Mouse (Mus musculus): Measurements from ENCODE around the gene Acbd6. TPM values are rescaled to one million over a fixed set of nuclear protein-coding genes. Genes with fewer than 3 reads are reported as not detected.

The Acbd6 gene
- polyA plus RNA-seq (2016; fragmentation: Nextera tagmentation; extraction: Ambion mirVana): 82.1 and 83.5 TPM in 2 replicates

DNA sequence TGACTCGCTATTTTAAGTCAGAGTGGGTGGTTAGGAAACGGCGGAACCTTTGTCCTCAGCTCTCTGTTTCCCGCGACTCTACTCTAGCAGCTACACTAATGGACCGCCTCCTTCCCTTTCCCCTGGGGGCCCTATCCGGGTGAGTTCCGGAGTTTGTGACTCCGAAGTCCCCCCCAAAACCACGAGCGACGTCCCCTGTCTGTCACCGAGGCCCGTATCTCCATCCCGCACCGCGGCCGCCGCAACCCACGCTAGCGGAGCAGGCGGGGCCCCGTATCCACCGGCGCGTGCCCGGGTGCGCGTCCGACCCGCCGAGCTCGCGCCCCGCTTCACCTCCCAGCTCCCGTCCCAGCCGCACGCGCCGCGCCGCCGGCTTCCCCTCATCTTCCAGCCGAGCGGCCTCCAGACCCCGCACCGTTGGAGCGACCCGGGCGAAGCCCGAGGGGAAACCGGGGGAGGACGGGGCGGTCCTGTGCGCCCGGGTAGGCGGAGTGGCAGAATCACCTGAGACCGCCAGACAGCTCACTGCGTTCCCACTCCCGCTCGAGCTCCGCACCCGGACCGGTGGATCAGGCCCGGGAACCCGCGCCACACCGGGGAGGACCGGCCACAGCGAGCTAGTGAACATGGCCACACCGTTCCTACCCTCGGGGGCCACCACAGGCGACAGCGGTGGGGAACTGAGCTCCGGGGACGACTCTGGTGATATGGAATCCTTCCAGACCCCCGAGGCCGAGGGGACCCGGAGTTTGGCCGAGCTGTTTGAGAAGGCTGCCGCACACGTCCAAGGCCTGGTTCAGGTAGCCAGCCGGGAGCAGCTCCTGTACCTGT, at the start of gene Acbd6:
Gene Acbd6, plus strand, starts transcription at position 109 of the 831 bp plus-strand sequence.
- Histone ChIP-seq H3K27ac (replicated peaks) (peak within 1 kb of the TSS; percentile 71), H3K27me3 (no peaks in the 10 kb centered on the region), H3K36me3 (no peaks in the 10 kb centered on the region), H3K4me2 (replicated peaks) (peak within 1 kb of the TSS; percentile 84), H3K9ac (replicated peaks) (peak within 1 kb of the TSS; percentile 84), H3K9me3 (0 out of 2 replicates have a peak, but pooled peaks cover 4% of the 10 kb centered on the region), H3K4me1 (peaks cover 18% of the 10 kb centered on the region), H3K4me3 (peak within 1 kb of the TSS; percentile 71)
- under 1% methylated on average over 83 of the region's 83 CpGs for WGBS
- ATAC-seq (ENCODE audit: low FRiP score, low read depth): peak; percentile 86

- H3K27ac ChIP-seq (replicated peaks): no peak overlapping the region
- H3K9ac ChIP-seq (replicated peaks): no peak overlapping the region
- no peak overlapping the region for H3K4me2 ChIP-seq (replicated peaks)
- no peaks in the 10 kb centered on the region for H3K9me3 ChIP-seq
- no peaks in the 10 kb centered on the region for H3K36me3 ChIP-seq
- H3K4me1 ChIP-seq: peaks cover 2% of the 10 kb centered on the region; the same call in 1 of the 2 replicates
- no peaks in the 10 kb centered on the region for H3K27me3 ChIP-seq
- H3K4me3 ChIP-seq: no peak overlapping the region
- 81% methylated on average over 10 of the region's 10 CpGs for WGBS
- ATAC-seq (ENCODE audit: low FRiP score, low read depth): no peak
Observed at GRCm38 (mm10) chr1:155510263-155510662, 47.7 kb upstream of the Acbd6 start.

DNA sequence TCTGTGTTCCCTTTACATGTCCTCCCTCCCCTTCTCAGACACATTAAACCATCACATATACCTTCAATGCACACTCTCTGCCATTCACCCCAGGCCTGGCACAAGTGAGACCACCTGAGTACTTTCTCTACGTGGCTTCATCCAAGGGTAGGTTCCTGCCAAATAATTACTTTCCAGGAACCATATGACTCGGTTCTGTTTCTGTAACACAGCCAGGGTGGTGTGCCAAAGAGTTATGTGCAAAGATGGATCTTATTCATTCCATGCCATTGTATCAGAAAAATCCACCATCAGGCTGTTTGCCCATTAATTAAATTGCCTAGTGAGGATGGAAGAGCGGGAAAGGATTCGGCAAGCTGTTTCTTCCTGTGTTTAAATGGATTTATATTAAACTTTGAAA, 42.1 kb upstream of the Acbd6 start:
- no peak overlapping the region for H3K4me3 ChIP-seq
- no peak overlapping the region for H3K27ac ChIP-seq (replicated peaks)
- no peak overlapping the region for H3K9ac ChIP-seq (replicated peaks)
- ATAC-seq (ENCODE audit: low FRiP score, low read depth): no peak
- 92% methylated on average over 4 of the region's 4 CpGs for WGBS
- H3K9me3 ChIP-seq: peaks cover 7% of the 10 kb centered on the region; the same call in 1 of the 2 replicates
- no peaks in the 10 kb centered on the region for H3K27me3 ChIP-seq
- H3K4me2 ChIP-seq (replicated peaks): no peak overlapping the region
- 0 out of 2 replicates have a peak, but pooled peaks cover 3% of the 10 kb centered on the region for H3K4me1 ChIP-seq
- H3K36me3 ChIP-seq: no peaks in the 10 kb centered on the region

- Histone ChIP-seq H3K4me1 (0 out of 2 replicates have a peak, but pooled peaks cover 3% of the 10 kb centered on the region), H3K27me3 (no peaks in the 10 kb centered on the region), H3K27ac (replicated peaks) (no peak overlapping the region), H3K9ac (replicated peaks) (no peak overlapping the region), H3K36me3 (no peaks in the 10 kb centered on the region), H3K4me3 (no peak overlapping the region), H3K9me3 (peaks cover 7% of the 10 kb centered on the region; the same call in 1 of the 2 replicates), H3K4me2 (replicated peaks) (no peak overlapping the region)
- no peak for ATAC-seq (ENCODE audit: low FRiP score, low read depth)
- WGBS: 38% methylated on average over 7 of the region's 7 CpGs
Observed at GRCm38 (mm10) chr1:155516594-155516993, 41.3 kb upstream of the Acbd6 start.

- no peak overlapping the region for H3K9ac ChIP-seq (replicated peaks)
- no peak overlapping the region for H3K4me2 ChIP-seq (replicated peaks)
- H3K27ac ChIP-seq (replicated peaks): 0 out of 2 replicates have a peak overlapping the region, but pooled peaks have one; percentile 15
- no peak overlapping the region for H3K4me3 ChIP-seq
- H3K36me3 ChIP-seq: no peaks in the 10 kb centered on the region
- 35% methylated on average over 5 of the region's 5 CpGs for WGBS
- H3K27me3 ChIP-seq: no peaks in the 10 kb centered on the region
- no peak for ATAC-seq (ENCODE audit: low FRiP score, low read depth)
- H3K4me1 ChIP-seq: 0 out of 2 replicates have a peak, but pooled peaks cover 3% of the 10 kb centered on the region
- peaks cover 7% of the 10 kb centered on the region; the same call in 1 of the 2 replicates for H3K9me3 ChIP-seq
Observed at GRCm38 (mm10) chr1:155517060-155517459, 40.9 kb upstream of the Acbd6 start.

GRCm38 (mm10) chr1:155520285-155520684, 37.6 kb upstream of the Acbd6 start:
- Histone ChIP-seq H3K4me2 (replicated peaks) (no peak overlapping the region), H3K36me3 (no peaks in the 10 kb centered on the region), H3K27ac (replicated peaks) (no peak overlapping the region), H3K9ac (replicated peaks) (no peak overlapping the region), H3K4me3 (no peak overlapping the region), H3K9me3 (peaks cover 7% of the 10 kb centered on the region; the same call in 1 of the 2 replicates), H3K4me1 (0 out of 2 replicates have a peak, but pooled peaks cover 3% of the 10 kb centered on the region), H3K27me3 (no peaks in the 10 kb centered on the region)
- WGBS: 94% methylated on average over 4 of the region's 4 CpGs
- no peak for ATAC-seq (ENCODE audit: low FRiP score, low read depth)

- Histone ChIP-seq H3K9ac (replicated peaks) (no peak overlapping the region), H3K27ac (replicated peaks) (no peak overlapping the region), H3K9me3 (peaks cover 7% of the 10 kb centered on the region; the same call in 1 of the 2 replicates), H3K4me2 (replicated peaks) (no peak overlapping the region), H3K4me3 (no peak overlapping the region), H3K36me3 (no peaks in the 10 kb centered on the region), H3K27me3 (peaks cover 4% of the 10 kb centered on the region; the same call in 1 of the 2 replicates), H3K4me1 (peaks cover 9% of the 10 kb centered on the region)
- 94% methylated on average over 4 of the region's 4 CpGs for WGBS
- no peak for ATAC-seq (ENCODE audit: low FRiP score, low read depth)
Observed at GRCm38 (mm10) chr1:155522493-155522892, 35.4 kb upstream of the Acbd6 start.

- no peaks in the 10 kb centered on the region for H3K9me3 ChIP-seq
- no peak overlapping the region for H3K9ac ChIP-seq (replicated peaks)
- WGBS: 58% methylated on average over 5 of the region's 5 CpGs
- no peak for ATAC-seq (ENCODE audit: low FRiP score, low read depth)
- H3K27me3 ChIP-seq: peaks cover 15% of the 10 kb centered on the region
- H3K4me1 ChIP-seq: peaks cover 43% of the 10 kb centered on the region
- H3K4me3 ChIP-seq: no peak overlapping the region
- no peaks in the 10 kb centered on the region for H3K36me3 ChIP-seq
- H3K4me2 ChIP-seq (replicated peaks): no peak overlapping the region
- no peak overlapping the region for H3K27ac ChIP-seq (replicated peaks)
Observed at GRCm38 (mm10) chr1:155526176-155526575, 31.7 kb upstream of the Acbd6 start.

DNA sequence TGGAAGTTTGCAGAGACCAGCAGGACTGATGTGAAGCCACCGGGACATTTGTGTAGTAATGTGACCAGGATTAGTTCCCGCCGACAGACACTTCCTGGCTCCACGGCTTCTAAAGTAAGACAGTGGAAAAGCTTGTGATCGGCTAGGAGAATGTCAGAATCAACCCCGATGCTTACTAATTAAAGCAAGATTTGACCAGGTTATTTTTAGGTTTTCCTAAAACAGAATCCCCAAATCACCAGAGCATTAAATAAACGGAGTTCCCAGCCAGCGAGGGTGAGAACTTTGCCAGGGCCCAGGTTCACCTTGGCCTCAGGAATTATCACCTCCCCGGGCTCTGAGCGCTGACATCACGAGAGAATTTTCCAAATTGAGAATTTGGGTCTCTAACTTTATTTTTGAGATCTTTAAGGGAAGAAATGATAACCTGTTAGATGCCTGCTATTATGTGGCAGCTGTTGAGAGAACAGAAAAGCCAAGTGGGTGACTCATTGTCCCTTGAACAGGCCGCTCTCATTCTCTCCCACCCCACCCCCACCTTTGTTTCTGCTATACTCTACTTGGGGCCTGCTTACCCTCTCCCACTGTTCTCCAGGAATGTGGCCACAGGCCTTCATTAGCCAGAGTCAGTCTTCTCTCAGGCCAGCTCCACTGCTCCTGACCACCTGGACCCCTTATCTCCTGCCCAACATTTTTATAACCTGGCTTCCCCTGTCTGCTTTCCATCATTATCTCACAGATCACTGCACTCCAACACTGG, 30.7 kb upstream of the Acbd6 start:
- 20% methylated on average over 12 of the region's 12 CpGs for WGBS
- Histone ChIP-seq H3K4me1 (peaks cover 49% of the 10 kb centered on the region), H3K9ac (replicated peaks) (no peak overlapping the region), H3K27ac (replicated peaks) (no peak overlapping the region), H3K9me3 (no peaks in the 10 kb centered on the region), H3K4me3 (no peak overlapping the region), H3K36me3 (no peaks in the 10 kb centered on the region), H3K4me2 (replicated peaks) (no peak overlapping the region), H3K27me3 (peaks cover 15% of the 10 kb centered on the region)
- no peak for ATAC-seq (ENCODE audit: low FRiP score, low read depth)

- Histone ChIP-seq H3K4me1 (peaks cover 49% of the 10 kb centered on the region), H3K4me3 (no peak overlapping the region), H3K36me3 (no peaks in the 10 kb centered on the region), H3K9me3 (no peaks in the 10 kb centered on the region), H3K4me2 (replicated peaks) (no peak overlapping the region), H3K27ac (replicated peaks) (no peak overlapping the region), H3K27me3 (peaks cover 15% of the 10 kb centered on the region), H3K9ac (replicated peaks) (no peak overlapping the region)
- WGBS: 13% methylated on average over 8 of the region's 8 CpGs
- ATAC-seq (ENCODE audit: low FRiP score, low read depth): no peak
Observed at GRCm38 (mm10) chr1:155527787-155528158, 30.1 kb upstream of the Acbd6 start.

- no peak for ATAC-seq (ENCODE audit: low FRiP score, low read depth)
- no peaks in the 10 kb centered on the region for H3K9me3 ChIP-seq
- H3K4me3 ChIP-seq: no peak overlapping the region
- H3K4me1 ChIP-seq: peaks cover 49% of the 10 kb centered on the region
- no peak overlapping the region for H3K4me2 ChIP-seq (replicated peaks)
- no peaks in the 10 kb centered on the region for H3K36me3 ChIP-seq
- H3K27me3 ChIP-seq: peaks cover 18% of the 10 kb centered on the region
- no peak overlapping the region for H3K27ac ChIP-seq (replicated peaks)
- WGBS: 26% methylated on average over 11 of the region's 11 CpGs
- H3K9ac ChIP-seq (replicated peaks): no peak overlapping the region
Observed at GRCm38 (mm10) chr1:155528405-155529119, 29.4 kb upstream of the Acbd6 start.

Measured in midbrain, embryonic 12.5 days (tissue).